Mouse (Mus musculus) kidney, adult 8-10 months (tissue): Measurements from ENCODE around the gene Fscn1.

ENCODE experiments used
- DNase-seq, 2 experiments: peaks; one replicate each; pipeline ENCODE4 v3.0.0; 2022

Gene Fscn1

DNA sequence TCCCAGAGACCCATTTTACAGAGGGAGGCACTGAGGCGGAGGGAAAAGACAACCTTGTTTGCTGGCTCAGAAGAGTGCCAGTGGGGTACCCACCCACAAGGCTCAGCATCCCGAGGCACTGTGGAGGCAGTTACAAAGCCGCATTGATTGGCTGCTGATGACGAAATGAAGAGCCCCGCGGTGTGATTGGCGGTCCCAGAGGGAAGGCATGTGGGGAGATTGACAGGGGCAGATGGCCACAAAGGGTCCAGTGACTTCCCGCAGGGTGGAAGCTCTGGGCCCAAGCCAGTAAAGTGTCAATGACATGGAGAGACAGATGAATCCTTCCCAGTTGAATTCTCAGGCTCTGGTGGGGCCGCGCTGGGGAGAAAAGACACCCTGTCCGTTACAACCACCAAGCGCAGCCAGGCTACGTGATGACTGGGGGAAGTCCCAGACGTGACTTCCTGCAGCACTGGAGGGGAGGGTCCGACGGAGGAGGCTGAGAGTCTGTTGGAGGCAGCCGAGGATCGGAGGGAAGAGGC is 14.5 kb downstream of the Fscn1 start:
- DNase-seq: no peak

GRCm38 (mm10) chr5:142976516-142976915 is 16.4 kb downstream of the Fscn1 start:
- no peak for DNase-seq

DNA sequence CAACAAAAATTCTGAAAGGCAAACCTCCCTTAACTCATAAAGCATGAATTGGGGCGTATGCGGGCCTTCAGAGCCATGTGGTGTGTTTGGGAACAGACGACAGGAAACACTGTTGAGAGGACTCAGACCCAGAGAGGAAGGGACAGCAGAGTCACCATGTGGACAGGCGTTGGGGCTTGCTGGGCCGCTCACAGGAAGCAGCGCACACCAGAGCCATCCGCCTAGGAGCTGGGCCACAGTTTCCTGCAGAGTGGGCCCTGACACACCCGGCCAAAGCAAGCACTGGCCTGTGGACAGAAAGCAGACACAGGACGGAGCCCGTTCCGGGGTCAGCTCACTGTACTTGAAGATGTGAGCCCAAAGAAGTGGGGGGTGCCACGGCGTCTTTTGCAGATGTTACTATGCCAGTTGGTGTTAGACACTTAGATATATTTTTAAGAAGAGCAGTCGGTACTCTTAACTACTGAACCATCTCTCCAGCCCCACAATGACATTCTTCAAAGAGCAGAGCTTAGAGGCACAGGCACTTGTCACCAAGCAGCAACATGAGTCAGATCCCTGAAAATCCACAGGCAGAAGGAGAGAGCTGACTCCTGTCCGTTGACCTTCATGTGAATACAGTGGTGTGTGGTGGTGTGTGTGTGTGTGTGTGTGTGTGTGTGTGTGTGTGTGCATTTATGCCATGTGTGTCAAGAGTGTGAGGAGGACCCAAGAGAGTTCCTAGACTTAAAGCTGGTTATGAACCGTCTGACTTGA is 22.1 kb downstream of the Fscn1 start:
- peak; percentile 31 to 42 for DNase-seq

GRCm38 (mm10) chr5:142983174-142983573 is 23.0 kb downstream of the Fscn1 start:
- DNase-seq: no peak

DNA sequence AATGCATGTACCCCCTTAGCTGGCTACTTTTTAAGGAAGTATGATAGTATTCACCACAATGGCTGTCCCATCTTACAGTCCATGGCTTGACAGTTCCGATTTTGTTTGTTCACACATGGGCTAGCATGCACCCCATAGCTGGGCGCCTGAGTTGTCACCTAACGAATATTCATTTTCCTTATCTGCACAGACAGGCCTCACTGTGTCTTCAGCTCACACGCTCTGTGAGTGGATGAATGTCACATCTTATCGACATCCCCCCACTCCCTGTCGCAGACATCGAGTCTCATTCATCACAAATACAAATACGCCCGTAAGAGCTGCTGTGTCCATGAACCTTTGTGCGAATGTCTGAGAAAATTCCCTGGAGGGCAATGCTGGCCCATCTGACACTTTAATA is 24.1 kb downstream of the Fscn1 start:
- no peak for DNase-seq

- peak in 1 of 2 experiments; percentile 25 for DNase-seq
Measured at GRCm38 (mm10) chr5:142988520-142988919, 28.4 kb downstream of the Fscn1 start.

GRCm38 (mm10) chr5:142989167-142989566 is 29.0 kb downstream of the Fscn1 start:
- no peak for DNase-seq

DNA sequence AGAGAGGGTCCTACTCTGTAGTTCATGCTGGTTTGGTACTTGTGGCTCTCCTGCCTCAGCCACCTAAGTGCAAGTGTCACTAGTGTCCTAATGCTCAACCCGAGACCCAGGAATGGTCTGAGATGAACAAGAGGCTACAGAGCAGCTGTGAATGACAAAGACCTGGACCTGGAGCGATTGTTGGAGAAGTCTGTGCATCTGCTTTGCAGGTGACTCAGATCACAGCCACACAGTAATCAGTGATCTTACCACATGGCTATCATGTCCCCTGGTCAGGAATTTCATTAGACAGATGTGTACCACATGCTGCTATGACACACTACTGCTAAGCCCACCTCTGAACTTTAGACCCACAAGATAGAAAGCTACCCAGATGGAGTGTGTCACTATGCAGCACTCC is 34.6 kb downstream of the Fscn1 start:
- no peak for DNase-seq

DNA sequence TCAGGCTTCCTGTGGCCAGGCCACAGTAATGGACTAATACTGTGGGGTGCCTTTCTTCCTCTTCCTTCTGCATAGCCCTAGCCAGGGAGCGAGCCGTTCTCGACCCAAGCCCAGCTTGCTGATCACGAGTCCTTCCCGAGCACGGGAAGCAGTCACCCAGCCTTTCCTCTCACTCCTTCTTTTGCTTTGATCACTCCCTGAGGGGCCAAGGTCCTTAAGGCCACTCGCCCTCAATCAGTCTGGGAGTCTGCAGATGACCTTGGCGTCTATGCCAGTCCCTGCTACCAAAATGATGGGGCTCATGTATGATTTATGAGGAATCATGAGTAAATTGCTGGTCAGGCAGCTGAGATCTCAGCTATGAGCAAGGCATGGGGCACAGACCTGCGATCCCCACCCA is 37.4 kb downstream of the Fscn1 start:
- DNase-seq: no peak

DNA sequence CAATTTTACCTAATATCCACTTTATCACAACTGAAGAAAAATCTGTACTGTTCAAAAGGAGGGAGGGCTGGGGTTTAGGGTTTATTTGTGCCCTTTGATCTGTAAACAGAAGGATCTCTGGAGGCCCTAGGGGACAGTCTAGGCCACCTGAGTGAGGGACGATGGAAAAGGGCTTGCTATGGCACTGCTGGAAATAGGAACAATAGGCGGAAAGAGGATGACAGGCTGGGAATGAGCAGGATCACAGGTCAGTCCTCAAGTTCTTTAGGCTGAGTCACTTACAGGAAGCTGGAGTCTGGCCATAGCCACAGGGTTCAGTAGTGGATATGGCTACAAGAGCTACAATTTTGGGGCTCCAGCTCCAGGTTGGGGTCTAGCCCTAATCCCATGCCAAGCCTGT is 38.0 kb downstream of the Fscn1 start:
- DNase-seq: peak; percentile 34 to 47

- no peak for DNase-seq
Measured at GRCm38 (mm10) chr5:143000091-143000490, 39.9 kb downstream of the Fscn1 start.

- no peak for DNase-seq
Measured at GRCm38 (mm10) chr5:143000654-143001500, 40.7 kb downstream of the Fscn1 start.

DNA sequence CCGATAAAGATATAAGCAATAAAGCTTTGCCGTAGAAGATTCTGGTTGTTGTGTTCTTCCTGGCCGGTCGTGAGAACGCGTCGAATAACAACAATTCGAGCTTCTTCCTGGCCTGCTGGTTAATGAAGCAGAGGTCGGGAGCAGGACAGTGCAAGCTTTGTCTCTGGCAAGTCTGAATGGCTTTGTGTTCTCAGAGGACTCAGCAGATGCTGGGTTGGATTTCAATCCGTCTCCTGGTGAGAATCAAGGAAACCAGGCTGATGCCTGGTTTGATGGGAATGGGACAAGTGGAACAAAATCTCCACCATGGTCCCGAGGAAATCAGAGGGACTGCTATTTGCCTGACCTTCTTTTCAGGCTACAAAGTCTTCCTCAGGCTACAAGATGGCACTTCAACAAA is 49.2 kb downstream of the Fscn1 start:
- DNase-seq: no peak

GRCm38 (mm10) chr5:143017401-143017800 is 57.3 kb downstream of the Fscn1 start:
- DNase-seq: peak in 1 of 2 experiments; percentile 20
